Mouse (Mus musculus): ENCODE results near the gene Sectm1b. TPM values are rescaled to one million over a fixed set of nuclear protein-coding genes. Genes with fewer than 3 reads are reported as not detected.
A peak's percentile ranks its signal among the peaks of the same experiment; 100 is the strongest.

Gene Sectm1b
- polyA plus RNA-seq, 1 experiment from 2014 or later = 0.72 TPM

DNA sequence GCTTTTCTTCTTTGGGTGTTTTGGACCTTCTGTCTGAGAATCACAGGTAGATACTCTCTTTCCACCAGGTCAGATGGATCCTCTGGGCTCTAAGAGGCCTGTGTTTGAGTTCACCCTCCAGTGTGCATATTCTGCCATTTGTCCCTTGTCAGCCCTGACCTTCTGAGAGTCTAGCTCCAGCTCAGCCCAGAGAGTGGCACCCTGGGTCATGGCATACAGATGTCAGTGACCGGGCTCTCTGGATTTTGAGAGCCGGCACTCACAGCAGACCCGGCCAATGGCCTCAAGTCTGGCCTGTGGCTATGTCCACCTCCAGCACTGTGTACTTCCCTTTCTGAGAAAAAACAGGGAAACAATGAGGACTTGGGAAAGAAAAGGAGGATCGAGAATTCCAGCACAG is 3.9 kb downstream of the Sectm1b start:
- Histone ChIP-seq H3K36me3 (ENCODE audit: control insufficient read depth, insufficient read depth, low read length) (no peaks in the 10 kb centered on the region), H3K27ac (replicated peaks; ENCODE audit: low read depth, low read length) (no peak overlapping the region), H3K9me3 (ENCODE audit: control insufficient read depth, low read length) (no peaks in the 10 kb centered on the region), H3K4me2 (ENCODE audit: low read depth, low read length) (no peak overlapping the region), H3K9ac (ENCODE audit: low read depth, low read length) (no peak overlapping the region), H3K4me3 (ENCODE audit: low read depth, low read length) (no peak overlapping the region), H3K4me1 (ENCODE audit: control insufficient read depth, insufficient read depth, low read length) (no peaks in the 10 kb centered on the region), H3K27me3 (replicated peaks; ENCODE audit: control insufficient read depth, insufficient read depth, low read length) (no peaks in the 10 kb centered on the region)
- no peak for DNase-seq (ENCODE audit: low spot score)
- 84% methylated on average over 4 of the region's 4 CpGs for WGBS
- no peak for ATAC-seq (ENCODE audit: low read depth)

DNA sequence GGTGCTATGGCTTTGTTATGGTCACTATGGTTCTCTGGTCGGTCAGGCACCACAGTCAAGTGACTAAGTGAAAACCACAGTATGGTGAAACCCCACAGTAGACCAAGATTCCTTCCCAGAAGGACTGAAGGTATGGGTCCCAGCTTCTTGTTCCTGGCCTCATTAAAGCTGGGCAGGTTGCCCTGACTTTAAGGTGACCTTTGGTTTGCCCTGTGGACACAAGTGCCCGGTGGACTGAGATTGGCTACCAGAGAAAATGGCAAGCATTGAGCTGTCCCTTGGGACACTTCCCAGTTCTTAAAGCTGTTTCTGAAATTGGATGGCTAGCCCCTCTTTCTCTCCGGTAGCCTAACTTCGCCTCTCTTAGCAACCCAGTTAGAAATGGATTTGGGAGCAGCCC is 4.4 kb downstream of the Sectm1b start:
- DNase-seq (ENCODE audit: low spot score) (no peak), ATAC-seq (ENCODE audit: low read depth) (no peak)
- no peak overlapping the region for H3K4me2 ChIP-seq (ENCODE audit: low read depth, low read length)
- H3K4me3 ChIP-seq (ENCODE audit: low read depth, low read length) = no peak overlapping the region
- no peaks in the 10 kb centered on the region for H3K4me1 ChIP-seq (ENCODE audit: control insufficient read depth, insufficient read depth, low read length)
- H3K27me3 ChIP-seq (replicated peaks; ENCODE audit: control insufficient read depth, insufficient read depth, low read length) = no peaks in the 10 kb centered on the region
- no peaks in the 10 kb centered on the region for H3K36me3 ChIP-seq (ENCODE audit: control insufficient read depth, insufficient read depth, low read length)
- 84% methylated on average over 4 of the region's 4 CpGs for WGBS
- H3K9me3 ChIP-seq (ENCODE audit: control insufficient read depth, low read length) = no peaks in the 10 kb centered on the region
- H3K27ac ChIP-seq (replicated peaks; ENCODE audit: low read depth, low read length) = no peak overlapping the region
- no peak overlapping the region for H3K9ac ChIP-seq (ENCODE audit: low read depth, low read length)

DNA sequence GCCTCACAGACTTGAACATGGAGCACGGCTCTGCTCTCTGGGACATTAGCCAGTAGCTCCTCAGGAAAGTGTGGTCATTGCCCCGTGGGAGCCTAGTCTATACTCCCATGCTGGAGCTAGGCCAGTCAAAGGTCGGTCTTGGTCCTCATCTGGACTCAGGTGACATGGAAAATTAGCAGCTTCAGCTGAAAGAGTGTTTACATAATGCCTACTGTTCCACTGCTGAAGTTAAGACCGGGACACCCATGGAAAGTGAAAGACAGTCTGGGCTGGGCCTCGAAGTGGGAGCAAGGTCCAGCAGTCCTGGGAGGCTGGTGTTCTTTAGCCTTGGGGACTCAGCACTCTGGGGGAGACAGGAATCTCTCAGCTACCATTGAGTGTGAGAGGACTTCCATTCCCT is 5.2 kb downstream of the Sectm1b start:
- ATAC-seq (ENCODE audit: low read depth) = no peak

DNA sequence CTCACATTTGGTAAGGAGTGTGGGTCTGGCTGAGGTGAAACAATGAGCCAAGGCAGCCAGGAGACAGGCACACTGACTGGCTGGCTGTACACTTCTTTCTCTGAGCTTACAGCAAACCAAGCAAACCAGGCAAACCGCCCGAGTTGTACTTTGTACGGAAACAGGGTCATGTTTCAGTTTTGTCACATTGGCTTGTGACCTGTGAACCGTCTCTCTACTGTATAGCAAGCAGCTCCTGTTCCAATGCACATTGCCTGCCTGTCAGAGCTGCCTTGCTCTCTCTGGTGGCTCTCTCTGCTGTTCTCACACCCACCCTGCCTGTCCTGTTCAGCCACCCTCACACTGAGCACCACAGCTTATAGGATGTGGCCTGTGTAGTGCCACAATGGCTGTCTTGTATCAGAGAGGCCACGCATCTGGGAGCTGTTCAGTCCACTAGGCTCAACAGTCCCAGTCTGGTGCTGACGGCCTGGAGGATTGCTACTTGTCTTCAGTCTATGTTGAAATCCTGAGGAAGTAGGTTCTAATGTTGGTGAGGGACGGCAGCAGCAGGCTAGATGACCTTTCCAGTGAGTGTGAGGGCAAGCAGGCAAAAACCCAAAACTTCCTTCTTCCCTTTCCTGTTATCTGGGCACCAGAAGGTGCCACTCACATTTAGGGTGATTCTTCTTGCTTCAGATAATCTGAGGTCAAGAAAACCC is 6.7 kb downstream of the Sectm1b start:
- WGBS = 48% methylated on average over 7 of the region's 7 CpGs
- Histone ChIP-seq H3K9ac (ENCODE audit: low read depth, low read length) (no peak overlapping the region), H3K9me3 (ENCODE audit: control insufficient read depth, low read length) (no peaks in the 10 kb centered on the region), H3K4me3 (ENCODE audit: low read depth, low read length) (no peak overlapping the region), H3K4me2 (ENCODE audit: low read depth, low read length) (no peak overlapping the region), H3K4me1 (ENCODE audit: control insufficient read depth, insufficient read depth, low read length) (no peaks in the 10 kb centered on the region), H3K36me3 (ENCODE audit: control insufficient read depth, insufficient read depth, low read length) (no peaks in the 10 kb centered on the region), H3K27ac (replicated peaks; ENCODE audit: low read depth, low read length) (no peak overlapping the region), H3K27me3 (replicated peaks; ENCODE audit: control insufficient read depth, insufficient read depth, low read length) (no peaks in the 10 kb centered on the region)
- DNase-seq (ENCODE audit: low spot score) (peak; percentile 40), ATAC-seq (ENCODE audit: low read depth) (peak; percentile 15; the same call in 1 of the 2 replicates)

More for the DNA sequence above, 5.2 kb downstream of the Sectm1b start:
- H3K36me3 ChIP-seq (ENCODE audit: control insufficient read depth, insufficient read depth, low read length) = no peaks in the 10 kb centered on the region
- H3K4me3 ChIP-seq (ENCODE audit: low read depth, low read length) = no peak overlapping the region
- 74% methylated on average over 5 of the region's 5 CpGs for WGBS
- H3K4me1 ChIP-seq (ENCODE audit: control insufficient read depth, insufficient read depth, low read length) = no peaks in the 10 kb centered on the region
- no peak overlapping the region for H3K4me2 ChIP-seq (ENCODE audit: low read depth, low read length)
- H3K9me3 ChIP-seq (ENCODE audit: control insufficient read depth, low read length) = no peaks in the 10 kb centered on the region
- no peaks in the 10 kb centered on the region for H3K27me3 ChIP-seq (replicated peaks; ENCODE audit: control insufficient read depth, insufficient read depth, low read length)
- no peak for DNase-seq (ENCODE audit: low spot score)
- H3K9ac ChIP-seq (ENCODE audit: low read depth, low read length) = no peak overlapping the region
- no peak overlapping the region for H3K27ac ChIP-seq (replicated peaks; ENCODE audit: low read depth, low read length)

DNA sequence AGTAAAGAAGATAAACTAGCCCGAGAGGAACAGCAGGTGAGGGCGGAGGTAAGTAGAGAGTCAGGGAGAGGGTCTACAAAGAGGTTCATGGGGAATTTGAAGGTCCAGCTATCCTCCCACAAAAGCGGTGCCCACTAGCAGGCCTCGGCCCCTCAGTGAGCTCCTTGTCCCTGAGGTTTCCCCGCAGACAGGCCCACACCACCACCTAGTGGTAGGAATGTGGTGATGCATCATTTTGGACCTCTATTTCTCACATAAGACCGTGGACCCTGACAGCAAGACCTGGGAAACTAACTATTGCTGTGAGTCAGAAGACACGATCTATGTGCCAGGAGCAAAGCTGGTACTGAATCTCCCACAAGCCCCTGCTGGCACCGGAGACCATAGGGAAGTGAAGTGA is 9.8 kb downstream of the Sectm1b start:
- Histone ChIP-seq H3K36me3 (ENCODE audit: control insufficient read depth, insufficient read depth, low read length) (no peaks in the 10 kb centered on the region), H3K9me3 (ENCODE audit: control insufficient read depth, low read length) (no peaks in the 10 kb centered on the region), H3K9ac (ENCODE audit: low read depth, low read length) (no peak overlapping the region), H3K27me3 (replicated peaks; ENCODE audit: control insufficient read depth, insufficient read depth, low read length) (no peaks in the 10 kb centered on the region), H3K4me3 (ENCODE audit: low read depth, low read length) (no peak overlapping the region), H3K4me2 (ENCODE audit: low read depth, low read length) (no peak overlapping the region), H3K27ac (replicated peaks; ENCODE audit: low read depth, low read length) (no peak overlapping the region), H3K4me1 (ENCODE audit: control insufficient read depth, insufficient read depth, low read length) (no peaks in the 10 kb centered on the region)
- ATAC-seq (ENCODE audit: low read depth) (peak; percentile 72; the same call in 1 of the 2 replicates), DNase-seq (ENCODE audit: low spot score) (peak; percentile 82)
- 15% methylated on average over 8 of the region's 8 CpGs for WGBS

DNA sequence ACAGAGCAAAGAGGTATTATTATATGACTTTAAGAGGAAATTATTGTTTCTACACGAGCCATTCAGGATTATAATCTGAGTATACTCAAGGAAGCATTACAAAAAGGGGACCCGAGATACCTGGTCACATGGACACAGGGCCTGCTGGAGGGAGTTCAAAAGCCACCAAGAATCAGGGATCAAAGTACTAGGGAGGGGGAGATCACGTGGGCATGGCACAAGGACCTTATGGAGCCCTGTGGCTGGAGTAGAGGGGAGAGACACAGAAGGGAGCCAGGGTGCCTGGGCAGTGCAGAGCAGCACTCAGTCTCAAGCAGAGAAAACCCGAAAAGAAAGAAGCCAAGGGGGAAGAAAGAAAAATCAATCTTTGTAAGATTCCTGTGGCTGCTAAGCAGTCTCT is 11.0 kb downstream of the Sectm1b start:
- no peak for DNase-seq (ENCODE audit: low spot score)
- Histone ChIP-seq H3K27me3 (replicated peaks; ENCODE audit: control insufficient read depth, insufficient read depth, low read length) (no peaks in the 10 kb centered on the region), H3K4me1 (ENCODE audit: control insufficient read depth, insufficient read depth, low read length) (no peaks in the 10 kb centered on the region), H3K4me3 (ENCODE audit: low read depth, low read length) (no peak overlapping the region), H3K27ac (replicated peaks; ENCODE audit: low read depth, low read length) (no peak overlapping the region), H3K4me2 (ENCODE audit: low read depth, low read length) (no peak overlapping the region), H3K9me3 (ENCODE audit: control insufficient read depth, low read length) (no peaks in the 10 kb centered on the region), H3K36me3 (ENCODE audit: control insufficient read depth, insufficient read depth, low read length) (no peaks in the 10 kb centered on the region), H3K9ac (ENCODE audit: low read depth, low read length) (no peak overlapping the region)
- no peak for ATAC-seq (ENCODE audit: low read depth)
- WGBS = 70% methylated on average over 4 of the region's 4 CpGs

DNA sequence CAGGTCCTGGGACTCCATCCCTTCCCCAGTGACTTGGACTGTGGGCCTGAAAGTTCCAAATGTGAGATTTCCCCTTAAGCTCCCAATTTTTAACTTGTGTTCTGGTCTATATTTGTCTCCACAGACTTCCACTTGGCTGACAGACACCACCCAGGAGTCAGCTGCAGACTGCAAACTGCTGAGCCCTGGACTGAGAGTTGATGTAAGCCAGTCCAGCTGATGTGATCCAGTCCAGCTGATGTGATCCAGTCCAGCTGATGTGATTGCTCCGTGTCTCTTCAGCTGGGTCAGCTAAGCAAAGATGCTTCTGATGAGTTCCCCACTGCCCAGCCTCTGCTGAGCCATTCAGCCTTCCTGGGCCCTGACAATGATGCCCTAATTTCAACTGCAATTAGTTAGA is 11.6 kb downstream of the Sectm1b start:
- Histone ChIP-seq H3K36me3 (ENCODE audit: control insufficient read depth, insufficient read depth, low read length) (no peaks in the 10 kb centered on the region), H3K4me1 (ENCODE audit: control insufficient read depth, insufficient read depth, low read length) (no peaks in the 10 kb centered on the region), H3K27ac (replicated peaks; ENCODE audit: low read depth, low read length) (no peak overlapping the region), H3K9me3 (ENCODE audit: control insufficient read depth, low read length) (no peaks in the 10 kb centered on the region), H3K4me3 (ENCODE audit: low read depth, low read length) (no peak overlapping the region), H3K27me3 (replicated peaks; ENCODE audit: control insufficient read depth, insufficient read depth, low read length) (no peaks in the 10 kb centered on the region), H3K9ac (ENCODE audit: low read depth, low read length) (no peak overlapping the region), H3K4me2 (ENCODE audit: low read depth, low read length) (no peak overlapping the region)
- 60% methylated on average over 1 of the region's 1 CpGs for WGBS
- DNase-seq (ENCODE audit: low spot score) (no peak), ATAC-seq (ENCODE audit: low read depth) (no peak)

DNA sequence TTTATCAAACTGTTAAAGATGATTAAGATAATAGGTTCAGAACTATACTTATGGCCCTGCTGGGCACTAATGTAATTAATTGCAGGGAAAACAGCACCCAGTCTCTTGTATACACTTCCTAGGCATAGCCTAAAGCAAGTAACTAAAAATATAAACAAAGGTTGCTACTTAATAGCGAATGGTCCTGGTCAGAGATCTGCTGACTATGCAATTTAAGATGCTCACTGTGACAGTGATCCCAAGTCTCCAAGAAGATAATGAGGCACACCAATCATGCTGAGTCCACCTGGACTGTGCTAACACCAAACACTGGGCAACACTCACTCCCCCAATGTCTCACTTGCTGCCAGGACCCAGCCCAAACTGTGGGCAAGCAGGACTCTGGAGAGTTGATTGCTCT is 13.5 kb downstream of the Sectm1b start:
- no peak for ATAC-seq (ENCODE audit: low read depth)

DNA sequence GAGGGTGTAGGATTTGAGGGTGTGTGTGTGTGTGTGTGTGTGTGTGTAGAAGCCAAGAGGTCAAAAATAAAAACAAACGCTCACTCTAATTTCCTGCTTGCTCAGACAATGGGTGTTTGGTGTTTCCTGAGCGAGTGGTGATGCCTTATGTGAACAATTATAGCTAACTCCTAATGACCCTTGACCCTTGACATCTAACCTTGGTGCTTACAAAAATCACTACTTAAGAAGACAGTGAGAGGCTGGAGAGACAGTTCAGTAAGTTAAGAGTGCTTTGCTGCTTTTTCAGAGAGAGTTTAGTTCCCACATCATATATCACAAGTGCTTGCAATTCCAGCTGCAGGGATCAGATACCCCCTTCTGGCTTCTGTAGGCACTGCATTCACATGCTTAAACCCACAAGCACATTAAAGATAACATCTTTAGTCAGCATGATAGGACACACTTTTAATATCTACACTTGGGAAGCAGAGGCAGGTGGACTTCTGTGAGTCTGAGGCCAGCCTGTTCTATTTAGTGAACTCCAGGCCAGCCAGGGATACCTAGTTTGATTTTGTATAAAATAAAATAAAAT is 15.5 kb downstream of the Sectm1b start:
- H3K9me3 ChIP-seq (ENCODE audit: control insufficient read depth, low read length) = no peaks in the 10 kb centered on the region
- no peaks in the 10 kb centered on the region for H3K36me3 ChIP-seq (ENCODE audit: control insufficient read depth, insufficient read depth, low read length)
- no peaks in the 10 kb centered on the region for H3K27me3 ChIP-seq (replicated peaks; ENCODE audit: control insufficient read depth, insufficient read depth, low read length)
- peak; percentile 35 for DNase-seq (ENCODE audit: low spot score)
- H3K9ac ChIP-seq (ENCODE audit: low read depth, low read length) = no peak overlapping the region
- no peak overlapping the region for H3K4me3 ChIP-seq (ENCODE audit: low read depth, low read length)
- H3K4me2 ChIP-seq (ENCODE audit: low read depth, low read length) = no peak overlapping the region
- ATAC-seq (ENCODE audit: low read depth) = no peak
- WGBS = 34% methylated on average over 2 of the region's 2 CpGs
- no peaks in the 10 kb centered on the region for H3K4me1 ChIP-seq (ENCODE audit: control insufficient read depth, insufficient read depth, low read length)
- no peak overlapping the region for H3K27ac ChIP-seq (replicated peaks; ENCODE audit: low read depth, low read length)

More for the DNA sequence above, 13.5 kb downstream of the Sectm1b start:
- no peaks in the 10 kb centered on the region for H3K4me1 ChIP-seq (ENCODE audit: control insufficient read depth, insufficient read depth, low read length)
- no peak overlapping the region for H3K9ac ChIP-seq (ENCODE audit: low read depth, low read length)
- no peak overlapping the region for H3K4me3 ChIP-seq (ENCODE audit: low read depth, low read length)
- H3K4me2 ChIP-seq (ENCODE audit: low read depth, low read length) = no peak overlapping the region
- no peaks in the 10 kb centered on the region for H3K9me3 ChIP-seq (ENCODE audit: control insufficient read depth, low read length)
- H3K27ac ChIP-seq (replicated peaks; ENCODE audit: low read depth, low read length) = no peak overlapping the region
- H3K27me3 ChIP-seq (replicated peaks; ENCODE audit: control insufficient read depth, insufficient read depth, low read length) = no peaks in the 10 kb centered on the region
- H3K36me3 ChIP-seq (ENCODE audit: control insufficient read depth, insufficient read depth, low read length) = no peaks in the 10 kb centered on the region
- 69% methylated on average over 1 of the region's 1 CpGs for WGBS
- DNase-seq (ENCODE audit: low spot score) = no peak
